Mouse (Mus musculus) embryonic facial prominence, embryonic 14.5 days (tissue): ENCODE measurements around the gene Acbd6. TPM values are rescaled to one million over a fixed set of nuclear protein-coding genes. Genes with fewer than 3 reads are reported as not detected.

Experiments used
- ATAC-seq: fragments of 200-750 bp; cut with Nextera tagmentation; 2 replicates; pipeline ENCODE4 v1.8.0; 2017; ENCODE audit warnings: low read depth, moderate number of reproducible peaks, moderate TSS enrichment
- DNase-seq: peaks from one replicate; pipeline ENCODE4 v3.0.0-alpha.2; 2015; ENCODE audit warnings: low spot score
- H3K27ac ChIP-seq: fragments of 300-500 bp; sonication (generic); replicated peaks from 2 replicates; pipeline ENCODE4 v1.5.1; 2014; ENCODE audit warnings: low read depth, mild to moderate bottlenecking, low read length, moderate library complexity
- H3K27me3 ChIP-seq: fragments of 300-500 bp; sonication (generic); replicated peaks from 2 replicates; pipeline ENCODE4 v1.6.1; 2014; ENCODE audit warnings: low read length; ENCODE audit not compliant: control insufficient read depth, insufficient read depth
- H3K36me3 ChIP-seq: fragments of 300-500 bp; sonication (generic); 2 replicates; pipeline ENCODE4 v1.6.1; 2014; ENCODE audit warnings: low read length, mixed read lengths; ENCODE audit not compliant: control insufficient read depth, insufficient read depth
- H3K4me1 ChIP-seq: fragments of 300-500 bp; sonication (generic); 2 replicates; pipeline ENCODE4 v1.6.1; 2014; ENCODE audit warnings: antibody characterized with exemption, low read length; ENCODE audit not compliant: control insufficient read depth, insufficient read depth
- H3K4me2 ChIP-seq: fragments of 300-500 bp; sonication (generic); 2 replicates; pipeline ENCODE4 v1.6.1; 2014; ENCODE audit warnings: low read depth, mild to moderate bottlenecking, low read length, moderate library complexity, mixed read lengths
- H3K4me3 ChIP-seq: fragments of 300-500 bp; sonication (generic); 2 replicates; pipeline ENCODE4 v1.5.1; 2014; ENCODE audit warnings: low read depth, mild to moderate bottlenecking, low read length
- H3K9ac ChIP-seq: fragments of 300-500 bp; sonication (generic); 2 replicates; pipeline ENCODE4 v1.6.1; 2014; ENCODE audit warnings: low read depth, mild to moderate bottlenecking, low read length, moderate library complexity, mixed read lengths
- H3K9me3 ChIP-seq: fragments of 300-500 bp; sonication (generic); 2 replicates; pipeline ENCODE4 v1.6.1; 2016; ENCODE audit warnings: low read length; ENCODE audit not compliant: control insufficient read depth
- WGBS: fragments of 180-500 bp; shearing (Covaris S2); extraction: QIAGEN DNeasy Blood & Tissue Kit; methylation state at CpG from one replicate; pipeline ENCODE4 v1.1.7; 2014; 5-methylcytosine and 5-hydroxymethylcytosine counted together
- polyA plus RNA-seq: library from polyadenylated mRNA; unstranded; fragments of >200 nt; fragmentation: Nextera tagmentation; extraction: Ambion mirVana; gene quantifications from 2 replicates; pipeline ENCODE4 v1.2.1, GENCODE M21; 2014

The Acbd6 gene
- polyA plus RNA-seq, 1 experiment from 2014 or later, result 72.7 TPM

GRCm38 (mm10) chr1:155533689-155533965, 24.3 kb upstream of the Acbd6 start:
- Histone ChIP-seq H3K4me2 (no peak overlapping the region), H3K9me3 (0 out of 2 replicates have a peak, but pooled peaks cover 5% of the 10 kb centered on the region), H3K36me3 (no peaks in the 10 kb centered on the region), H3K4me3 (no peak overlapping the region), H3K27me3 (no peaks in the 10 kb centered on the region), H3K4me1 (peaks cover 13% of the 10 kb centered on the region), H3K27ac (no peak overlapping the region), H3K9ac (no peak overlapping the region)
- WGBS, result 34% methylated on average over 3 of the region's 3 CpGs
- DNase-seq (no peak), ATAC-seq (no peak)

- ATAC-seq, result 0 out of 2 replicates have a peak, but pooled peaks have one; percentile 37
- no peak overlapping the region for H3K4me3 ChIP-seq
- no peak overlapping the region for H3K4me2 ChIP-seq
- H3K4me1 ChIP-seq, result no peaks in the 10 kb centered on the region
- peak; percentile 62 for DNase-seq
- no peak overlapping the region for H3K9ac ChIP-seq
- no peak overlapping the region for H3K27ac ChIP-seq
- no peaks in the 10 kb centered on the region for H3K9me3 ChIP-seq
- no peaks in the 10 kb centered on the region for H3K27me3 ChIP-seq
- no peaks in the 10 kb centered on the region for H3K36me3 ChIP-seq
- WGBS, result 10% methylated on average over 2 of the region's 2 CpGs
These were observed 20.8 kb upstream of the Acbd6 start for GRCm38 (mm10) chr1:155537005-155537642.

- no peak for DNase-seq
- WGBS, result 57% methylated on average over 7 of the region's 7 CpGs
- Histone ChIP-seq H3K27ac (no peak overlapping the region), H3K36me3 (no peaks in the 10 kb centered on the region), H3K9ac (no peak overlapping the region), H3K9me3 (no peaks in the 10 kb centered on the region), H3K4me1 (no peaks in the 10 kb centered on the region), H3K27me3 (no peaks in the 10 kb centered on the region), H3K4me3 (no peak overlapping the region), H3K4me2 (no peak overlapping the region)
- no peak for ATAC-seq
These were observed 19.9 kb upstream of the Acbd6 start for GRCm38 (mm10) chr1:155538006-155538405.

DNA sequence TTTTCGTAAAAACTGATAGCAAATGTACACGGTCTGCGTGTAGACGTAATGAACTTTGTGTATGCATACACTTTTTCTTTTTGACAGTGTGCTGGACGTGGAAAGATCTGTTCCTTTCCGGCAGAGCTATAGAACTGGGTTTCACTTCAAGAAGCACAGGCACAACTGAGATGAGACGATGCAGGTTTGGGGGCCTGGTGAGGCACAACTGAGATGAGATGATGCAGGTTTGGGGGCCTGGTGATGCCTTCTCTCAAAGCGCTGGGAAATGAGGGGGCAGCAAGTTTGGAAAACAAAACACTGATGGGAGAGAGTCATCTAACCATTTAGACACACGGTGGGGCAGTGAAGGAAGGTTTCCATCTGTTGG, 293 bp upstream of the Acbd6 start:
- H3K27me3 ChIP-seq, result no peaks in the 10 kb centered on the region
- 51% methylated on average over 9 of the region's 9 CpGs for WGBS
- H3K27ac ChIP-seq, result peak overlapping the region; percentile 84
- ATAC-seq (0 out of 2 replicates have a peak, but pooled peaks have one; percentile 2), DNase-seq (no peak)
- H3K4me3 ChIP-seq, result peak overlapping the region; percentile 85
- H3K4me1 ChIP-seq, result peaks cover 9% of the 10 kb centered on the region
- H3K9me3 ChIP-seq, result peaks cover 4% of the 10 kb centered on the region; the same call in 1 of the 2 replicates
- no peaks in the 10 kb centered on the region for H3K36me3 ChIP-seq
- H3K4me2 ChIP-seq, result peak overlapping the region; percentile 88
- H3K9ac ChIP-seq, result peak overlapping the region; percentile 93

GRCm38 (mm10) chr1:155560021-155560420, 2.1 kb downstream of the Acbd6 start:
- Histone ChIP-seq H3K27me3 (no peaks in the 10 kb centered on the region), H3K4me1 (peaks cover 9% of the 10 kb centered on the region), H3K4me3 (no peak overlapping the region), H3K36me3 (peaks cover 3% of the 10 kb centered on the region), H3K9me3 (no peaks in the 10 kb centered on the region), H3K9ac (no peak overlapping the region), H3K27ac (no peak overlapping the region), H3K4me2 (0 out of 2 replicates have a peak overlapping the region, but pooled peaks have one; percentile 22)
- WGBS, result 84% methylated on average over 4 of the region's 4 CpGs
- DNase-seq (no peak), ATAC-seq (no peak)

DNA sequence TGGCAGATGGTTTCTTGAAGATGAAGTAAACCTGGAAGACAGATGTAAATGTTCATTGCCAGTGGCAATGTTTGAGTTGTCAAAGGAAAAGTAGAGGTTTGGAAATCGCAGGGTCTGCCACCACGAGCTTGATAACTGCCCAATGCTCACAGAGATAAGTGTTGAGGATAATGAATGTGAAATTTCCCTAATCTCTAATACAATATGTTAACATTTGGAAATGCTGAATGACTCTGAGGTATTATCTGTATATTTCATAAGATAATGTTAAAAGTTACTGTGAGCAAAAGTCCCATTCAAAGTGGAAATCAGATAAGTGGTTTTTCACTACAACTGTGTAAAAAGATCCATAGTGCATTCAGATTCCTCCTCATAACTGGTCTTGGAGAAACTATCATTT, 2.8 kb downstream of the Acbd6 start:
- Histone ChIP-seq H3K4me3 (no peak overlapping the region), H3K27ac (no peak overlapping the region), H3K36me3 (peaks cover 9% of the 10 kb centered on the region), H3K4me1 (peaks cover 9% of the 10 kb centered on the region), H3K9ac (no peak overlapping the region), H3K4me2 (no peak overlapping the region), H3K27me3 (no peaks in the 10 kb centered on the region), H3K9me3 (no peaks in the 10 kb centered on the region)
- WGBS, result 79% methylated on average over 2 of the region's 2 CpGs
- DNase-seq, result no peak
- no peak for ATAC-seq

DNA sequence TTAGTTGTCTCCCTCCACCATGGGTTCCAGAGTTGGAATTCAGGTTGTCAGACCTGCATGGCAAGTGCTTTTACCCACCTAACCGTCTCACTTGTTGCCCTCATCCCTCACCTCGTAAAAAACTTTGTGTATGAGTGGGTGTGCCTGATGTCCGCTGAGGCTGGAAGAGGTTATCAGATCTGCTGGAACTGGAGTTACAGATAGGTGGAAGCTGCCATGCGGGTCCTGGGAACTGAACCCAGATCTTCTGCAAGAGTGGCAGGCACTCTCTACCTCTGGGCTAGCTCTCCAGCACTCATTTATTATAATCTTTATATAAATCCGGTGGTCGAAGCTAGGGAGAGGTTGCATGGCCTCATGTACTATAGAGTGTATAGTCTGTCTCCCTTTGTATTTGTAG, 4.3 kb downstream of the Acbd6 start:
- no peak for DNase-seq
- peaks cover 9% of the 10 kb centered on the region for H3K4me1 ChIP-seq
- 81% methylated on average over 6 of the region's 6 CpGs for WGBS
- H3K27me3 ChIP-seq, result no peaks in the 10 kb centered on the region
- H3K4me3 ChIP-seq, result no peak overlapping the region
- ATAC-seq, result no peak
- H3K36me3 ChIP-seq, result peaks cover 24% of the 10 kb centered on the region
- no peak overlapping the region for H3K27ac ChIP-seq
- H3K9me3 ChIP-seq, result no peaks in the 10 kb centered on the region
- no peak overlapping the region for H3K9ac ChIP-seq
- H3K4me2 ChIP-seq, result no peak overlapping the region

GRCm38 (mm10) chr1:155564741-155565140, 6.8 kb downstream of the Acbd6 start:
- peaks cover 5% of the 10 kb centered on the region; the same call in 1 of the 2 replicates for H3K9me3 ChIP-seq
- H3K27me3 ChIP-seq, result no peaks in the 10 kb centered on the region
- peaks cover 44% of the 10 kb centered on the region for H3K36me3 ChIP-seq
- WGBS, result 31% methylated on average over 3 of the region's 3 CpGs
- H3K27ac ChIP-seq, result no peak overlapping the region
- DNase-seq (peak; percentile 51), ATAC-seq (no peak)
- H3K4me3 ChIP-seq, result no peak overlapping the region
- no peak overlapping the region for H3K4me2 ChIP-seq
- no peaks in the 10 kb centered on the region for H3K4me1 ChIP-seq
- H3K9ac ChIP-seq, result no peak overlapping the region

- Histone ChIP-seq H3K4me2 (no peak overlapping the region), H3K36me3 (peaks cover 44% of the 10 kb centered on the region), H3K4me3 (no peak overlapping the region), H3K27me3 (no peaks in the 10 kb centered on the region), H3K9ac (no peak overlapping the region), H3K9me3 (peaks cover 5% of the 10 kb centered on the region; the same call in 1 of the 2 replicates), H3K27ac (no peak overlapping the region), H3K4me1 (no peaks in the 10 kb centered on the region)
- DNase-seq, result no peak
- WGBS, result 96% methylated on average over 9 of the region's 9 CpGs
- no peak for ATAC-seq
These were observed 10.2 kb downstream of the Acbd6 start for GRCm38 (mm10) chr1:155568133-155568532.
